Mouse (Mus musculus): ENCODE data around the gene Ulk4.

GRCm38 (mm10) chr9:121079388-121080088 lies 197.5 kb downstream of the Ulk4 start:
- TF ChIP-seq CTCF (IDR thresholded peaks at IDR 0.05; ENCODE audit: extremely low read depth, insufficient read depth, low read length), result no peak
- no peak for TF ChIP-seq POLR2A (IDR thresholded peaks at IDR 0.05; ENCODE audit: extremely low read depth, insufficient read depth, low read length)
